Mouse (Mus musculus) fat pad, adult 2 months (tissue): ENCODE measurements at regions not wholly inside any gene's neighbourhood (a gene's known extent, or its start where the extent isn't known, plus 50 kb on each side); places are given as distances from the start of the nearest gene placed in this dataset.

Experiments
- DNase-seq: peaks from one replicate; pipeline ENCODE4 v3.0.0-alpha.2; 2011; ENCODE audit warnings: low read depth, low spot score; ENCODE audit errors: extremely low read depth

- no peak for DNase-seq
These were observed 96.8 kb upstream of the Bmper start for GRCm38 (mm10) chr9:23125761-23126704.

GRCm38 (mm10) chr9:23127338-23128017 is 95.4 kb upstream of the Bmper start:
- DNase-seq = no peak

- DNase-seq = no peak
These were observed 94.9 kb upstream of the Bmper start for GRCm38 (mm10) chr9:23128018-23128369.

- DNase-seq = no peak
These were observed 88.9 kb upstream of the Bmper start for GRCm38 (mm10) chr9:23134006-23134405.

GRCm38 (mm10) chr9:23134421-23135118 is 88.3 kb upstream of the Bmper start:
- DNase-seq = no peak

- DNase-seq = no peak
These were observed 86.4 kb upstream of the Bmper start for GRCm38 (mm10) chr9:23136511-23136910.

- DNase-seq = no peak
These were observed 85.1 kb upstream of the Bmper start for GRCm38 (mm10) chr9:23137682-23138210.

GRCm38 (mm10) chr9:23139580-23140162 is 83.2 kb upstream of the Bmper start:
- DNase-seq = no peak

- no peak for DNase-seq
These were observed 78.6 kb upstream of the Bmper start for GRCm38 (mm10) chr9:23144281-23144680.

- DNase-seq = no peak
These were observed 72.5 kb upstream of the Bmper start for GRCm38 (mm10) chr9:23150338-23150737.

GRCm38 (mm10) chr9:23150874-23151273 is 72.0 kb upstream of the Bmper start:
- DNase-seq = no peak

- no peak for DNase-seq
These were observed 70.9 kb upstream of the Bmper start for GRCm38 (mm10) chr9:23151953-23152490.

- DNase-seq = no peak
These were observed 65.9 kb upstream of the Bmper start for GRCm38 (mm10) chr9:23156820-23157570.

GRCm38 (mm10) chr9:23158499-23158898 is 64.4 kb upstream of the Bmper start:
- no peak for DNase-seq

- no peak for DNase-seq
These were observed 61.5 kb upstream of the Bmper start for GRCm38 (mm10) chr9:23161346-23161745.

- no peak for DNase-seq
These were observed 55.8 kb upstream of the Bmper start for GRCm38 (mm10) chr9:23167056-23167591.

GRCm38 (mm10) chr9:23167716-23168115 is 55.2 kb upstream of the Bmper start:
- DNase-seq = no peak

- no peak for DNase-seq
These were observed 54.7 kb upstream of the Bmper start for GRCm38 (mm10) chr9:23168149-23168548.

- no peak for DNase-seq
These were observed 51.5 kb upstream of the Bmper start for GRCm38 (mm10) chr9:23171361-23171760.
